ENCODE assay signal across 10 mouse cellular contexts in genomic region chr10:75898846-75899245, GRCm38 (mm10). TPM values are rescaled to one million over a fixed set of nuclear protein-coding genes. Genes with fewer than 3 reads are reported as not detected.
DNase-seq lines count a peak whose midpoint lies in the region; ATAC-seq and TF ChIP-seq lines count a peak whose summit lies in the region.
"Had no signal": no experiment of that assay in that cellular context is flagged by ENCODE, and none has a peak within 500 bp of the region (broad histone marks: within the 10 kb centered on the region; RNA-seq: fewer than 3 reads in every experiment).

No protein-coding gene starts in this region.

- peak; percentile 97 for ATAC-seq in Patski
- ATAC-seq in lung, embryonic 15.5 days (ENCODE audit: borderline replicate concordance, extremely low read depth, low FRiP score, low TSS enrichment) = no peak

- peaks cover 8% of the 10 kb centered on the region for H3K4me1 ChIP-seq in cerebellum, adult 2 months (ENCODE audit: control insufficient read depth, insufficient read depth, low read length)
- 0 out of 2 replicates have a peak, but pooled peaks cover 2% of the 10 kb centered on the region for H3K4me1 ChIP-seq in lung, embryonic 15.5 days

- TF ChIP-seq CTCF in cerebellum, adult 2 months (IDR thresholded peaks at IDR 0.05; ENCODE audit: borderline replicate concordance, insufficient read depth, low read depth, low read length) = no peak
- no peak for TF ChIP-seq CTCF in Patski (IDR thresholded peaks at IDR 0.05)

- 0 out of 2 replicates have a peak overlapping the region, but pooled peaks have one; percentile 4 for H3K27ac ChIP-seq in cerebellum, adult 2 months (ENCODE audit: insufficient read depth, low read length)
- H3K27ac ChIP-seq in lung, embryonic 15.5 days = peak overlapping the region; percentile 37
- H3K27ac ChIP-seq: liver, embryonic 14.5 days; stomach, embryonic 15.5 days had no signal

- H3K9ac ChIP-seq in lung, embryonic 15.5 days = no peak overlapping the region
- H3K9ac ChIP-seq: liver, embryonic 14.5 days; stomach, embryonic 15.5 days had no signal

- H3K36me3 ChIP-seq in lung, embryonic 15.5 days = peaks cover 78% of the 10 kb centered on the region

- POLR2A ChIA-PET in Patski (lab: Charles Lee) = interaction anchor here (1.4 kb wide), 1 partner anchor 24 kb away, joined by 3 read pairs; no protein-coding TSS in a partner anchor

- no peak overlapping the region for H3K4me3 ChIP-seq in cerebellum, adult 2 months (replicated peaks; ENCODE audit: insufficient read depth, low read depth, low read length)
- no peak overlapping the region for H3K4me3 ChIP-seq in lung, embryonic 15.5 days
- H3K4me3 ChIP-seq: stomach, embryonic 15.5 days had no signal

- H3K27me3 ChIP-seq in cerebellum, adult 2 months (ENCODE audit: control insufficient read depth, insufficient read depth, low read length) = no peaks in the 10 kb centered on the region
- H3K27me3 ChIP-seq in Patski = no peaks in the 10 kb centered on the region
- H3K27me3 ChIP-seq in lung, embryonic 15.5 days = no peaks in the 10 kb centered on the region
- H3K27me3 ChIP-seq: stomach, embryonic 15.5 days had no signal

- 28% methylated on average over 3 of the region's 3 CpGs for WGBS in cerebellum, adult 2 months
- 55% methylated on average over 3 of the region's 3 CpGs for WGBS in lung, embryonic 15.5 days

- no peaks in the 10 kb centered on the region for H3K9me3 ChIP-seq in lung, embryonic 15.5 days
- H3K9me3 ChIP-seq: stomach, embryonic 15.5 days had no signal

- TF ChIP-seq POLR2A in cerebellum, adult 2 months (IDR thresholded peaks at IDR 0.05; ENCODE audit: borderline replicate concordance, insufficient read depth, low read length) = no peak

- in situ Hi-C loops in Patski (cut with MboI; ENCODE audit: low pct_unique_long_range_greater_than_20kb) = no loop called here

- DNase-seq in cerebellum, adult 2 months = no peak
- DNase-seq in cerebellum, adult 11-12 months = no peak
- peak; percentile 83 for DNase-seq in Patski (ENCODE audit: low read depth, low spot score)
- peak; percentile 76 for DNase-seq in heart, adult 8-10 months (ENCODE audit: low spot score)
- DNase-seq in cerebellum, adult 9-10 months = no peak
- DNase-seq in right cerebral cortex, postnatal 10 days (ENCODE audit: low spot score in 2 of 2) = no peak
- DNase-seq in thymus, postnatal 14 days = no peak

- H3K4me2 ChIP-seq in lung, embryonic 15.5 days = no peak overlapping the region
- H3K4me2 ChIP-seq: stomach, embryonic 15.5 days had no signal

- CTCF ChIA-PET in Patski (lab: Charles Lee) = interaction anchor here (1.1 to 2.5 kb wide), 4 partner anchors 13 to 53 kb away, joined by 3 to 9 read pairs (median 6); no protein-coding TSS in a partner anchor

RNA-seq across cellular contexts. Expression of gene Derl3, which starts 5.6 kb away (rescaled TPM):
- 3.4 TPM in 2 replicates for polyA plus RNA-seq in cerebellum, adult 2 months (2012; rRNA removed)
- polyA plus RNA-seq in Patski (2021) = 1.1 TPM
- under 1 TPM in 2 of 4 experiments, not detected in 2; 0.34 to 0.35 TPM for total RNA-seq in heart, adult 8-10 months (2022)
- 1.8 and 2.5 TPM in 2 replicates for polyA plus RNA-seq in lung, embryonic 15.5 days (2015; fragmentation: Nextera tagmentation; extraction: Ambion mirVana)

RNA-seq across cellular contexts. Expression of gene Smarcb1, which starts 22.6 kb away (rescaled TPM):
- 78.5 and 82.1 TPM in 2 replicates for polyA plus RNA-seq in cerebellum, adult 2 months (2012; rRNA removed)
- polyA plus RNA-seq in Patski (2021) = 107 TPM
- 10 to 100 TPM; 17.3 to 25.0 (median 21.4) TPM for total RNA-seq in heart, adult 8-10 months (2022)
- polyA plus RNA-seq in lung, embryonic 15.5 days (2015; fragmentation: Nextera tagmentation; extraction: Ambion mirVana) = 205 and 213 TPM in 2 replicates

RNA-seq across cellular contexts. Expression of gene Chchd10, which starts 34.1 kb away (rescaled TPM):
- polyA plus RNA-seq in cerebellum, adult 2 months (2012; rRNA removed) = 567 and 609 TPM in 2 replicates
- 362 TPM for polyA plus RNA-seq in Patski (2021)
- total RNA-seq in heart, adult 8-10 months (2022) = 1,000 to 10,000 TPM; 1,724 to 2,176 (median 1,900) TPM
- polyA plus RNA-seq in lung, embryonic 15.5 days (2015; fragmentation: Nextera tagmentation; extraction: Ambion mirVana) = 51.1 and 55.3 TPM in 2 replicates

RNA-seq across cellular contexts. Expression of gene Mmp11, which starts 37.5 kb away (rescaled TPM):
- polyA plus RNA-seq in cerebellum, adult 2 months (2012; rRNA removed) = 2.3 and 3.0 TPM in 2 replicates
- 67.8 TPM for polyA plus RNA-seq in Patski (2021)
- total RNA-seq in heart, adult 8-10 months (2022) = 1 to 10 TPM; 4.1 to 7.8 (median 4.6) TPM
- polyA plus RNA-seq in lung, embryonic 15.5 days (2015; fragmentation: Nextera tagmentation; extraction: Ambion mirVana) = 75.9 and 83.4 TPM in 2 replicates

RNA-seq across cellular contexts. Expression of gene Mif, which starts 38.8 kb away (rescaled TPM):
- polyA plus RNA-seq in cerebellum, adult 2 months (2012; rRNA removed) = 1,309 and 1,339 TPM in 2 replicates
- polyA plus RNA-seq in Patski (2021) = 592 TPM
- total RNA-seq in heart, adult 8-10 months (2022) = 100 to 1,000 TPM; 216 to 258 (median 253) TPM
- 1,625 and 1,841 TPM in 2 replicates for polyA plus RNA-seq in lung, embryonic 15.5 days (2015; fragmentation: Nextera tagmentation; extraction: Ambion mirVana)

Comparison
In these comparisons a context has a peak if more than half of its experiments do, and no peak if none do; other contexts are left out.
1. DNase-seq: peak in Patski (single experiment) and heart, adult 8-10 months (single experiment); none in cerebellum, adult 2 months (0 of 2), cerebellum, adult 11-12 months (single experiment), cerebellum, adult 9-10 months (single experiment), right cerebral cortex, postnatal 10 days (0 of 2) and thymus, postnatal 14 days (single experiment).